Mouse (Mus musculus): ENCODE results near the gene Slc9a9. TPM values are rescaled to one million over a fixed set of nuclear protein-coding genes. Genes with fewer than 3 reads are reported as not detected.
A peak's percentile ranks its signal among the peaks of the same experiment; 100 is the strongest.

Gene Slc9a9
- polyA plus RNA-seq, 1 experiment from 2014 or later, result 6.6 TPM

GRCm38 (mm10) chr9:94840972-94841371 lies 171.3 kb downstream of the Slc9a9 start:
- Histone ChIP-seq H3K27ac (ENCODE audit: low read length) (no peak overlapping the region), H3K9ac (ENCODE audit: low read depth, low read length) (no peak overlapping the region), H3K9me3 (replicated peaks; ENCODE audit: control insufficient read depth, low read length, poor library complexity, severe bottlenecking) (no peaks in the 10 kb centered on the region), H3K36me3 (ENCODE audit: control insufficient read depth, insufficient read depth, low read length) (no peaks in the 10 kb centered on the region), H3K27me3 (ENCODE audit: control insufficient read depth, insufficient read depth, low read depth, low read length) (no peaks in the 10 kb centered on the region), H3K4me3 (ENCODE audit: low read depth, low read length) (no peak overlapping the region), H3K4me2 (ENCODE audit: low read length) (no peak overlapping the region), H3K4me1 (ENCODE audit: control insufficient read depth, insufficient read depth, low read length) (peaks cover 22% of the 10 kb centered on the region)
- 85% methylated on average over 4 of the region's 4 CpGs for WGBS
- ATAC-seq, result no peak

GRCm38 (mm10) chr9:94844176-94844575 lies 174.5 kb downstream of the Slc9a9 start:
- Histone ChIP-seq H3K4me2 (ENCODE audit: low read length) (no peak overlapping the region), H3K9me3 (replicated peaks; ENCODE audit: control insufficient read depth, low read length, poor library complexity, severe bottlenecking) (no peaks in the 10 kb centered on the region), H3K27ac (ENCODE audit: low read length) (no peak overlapping the region), H3K4me1 (ENCODE audit: control insufficient read depth, insufficient read depth, low read length) (peaks cover 9% of the 10 kb centered on the region), H3K36me3 (ENCODE audit: control insufficient read depth, insufficient read depth, low read length) (no peaks in the 10 kb centered on the region), H3K4me3 (ENCODE audit: low read depth, low read length) (no peak overlapping the region), H3K27me3 (ENCODE audit: control insufficient read depth, insufficient read depth, low read depth, low read length) (no peaks in the 10 kb centered on the region), H3K9ac (ENCODE audit: low read depth, low read length) (no peak overlapping the region)
- no peak for ATAC-seq
- WGBS, result 90% methylated on average over 3 of the region's 3 CpGs

- no peaks in the 10 kb centered on the region for H3K4me1 ChIP-seq (ENCODE audit: control insufficient read depth, insufficient read depth, low read length)
- no peak overlapping the region for H3K4me2 ChIP-seq (ENCODE audit: low read length)
- H3K4me3 ChIP-seq (ENCODE audit: low read depth, low read length), result no peak overlapping the region
- no peak overlapping the region for H3K9ac ChIP-seq (ENCODE audit: low read depth, low read length)
- 97% methylated on average over 6 of the region's 6 CpGs for WGBS
- H3K9me3 ChIP-seq (replicated peaks; ENCODE audit: control insufficient read depth, low read length, poor library complexity, severe bottlenecking), result no peaks in the 10 kb centered on the region
- H3K36me3 ChIP-seq (ENCODE audit: control insufficient read depth, insufficient read depth, low read length), result no peaks in the 10 kb centered on the region
- no peak overlapping the region for H3K27ac ChIP-seq (ENCODE audit: low read length)
- H3K27me3 ChIP-seq (ENCODE audit: control insufficient read depth, insufficient read depth, low read depth, low read length), result no peaks in the 10 kb centered on the region
- ATAC-seq, result no peak
These were observed 177.9 kb downstream of the Slc9a9 start for GRCm38 (mm10) chr9:94847624-94848023.

- no peaks in the 10 kb centered on the region for H3K9me3 ChIP-seq (replicated peaks; ENCODE audit: control insufficient read depth, low read length, poor library complexity, severe bottlenecking)
- H3K9ac ChIP-seq (ENCODE audit: low read depth, low read length), result no peak overlapping the region
- no peak for ATAC-seq
- H3K27me3 ChIP-seq (ENCODE audit: control insufficient read depth, insufficient read depth, low read depth, low read length), result no peaks in the 10 kb centered on the region
- H3K27ac ChIP-seq (ENCODE audit: low read length), result no peak overlapping the region
- 80% methylated on average over 3 of the region's 3 CpGs for WGBS
- no peaks in the 10 kb centered on the region for H3K36me3 ChIP-seq (ENCODE audit: control insufficient read depth, insufficient read depth, low read length)
- H3K4me1 ChIP-seq (ENCODE audit: control insufficient read depth, insufficient read depth, low read length), result peaks cover 7% of the 10 kb centered on the region; the same call in 1 of the 2 replicates
- no peak overlapping the region for H3K4me2 ChIP-seq (ENCODE audit: low read length)
- H3K4me3 ChIP-seq (ENCODE audit: low read depth, low read length), result no peak overlapping the region
These were observed 181.8 kb downstream of the Slc9a9 start for GRCm38 (mm10) chr9:94851550-94851949.

- Histone ChIP-seq H3K4me3 (ENCODE audit: low read depth, low read length) (no peak overlapping the region), H3K27ac (ENCODE audit: low read length) (peak overlapping the region; percentile 42; the same call in 1 of the 2 replicates), H3K36me3 (ENCODE audit: control insufficient read depth, insufficient read depth, low read length) (no peaks in the 10 kb centered on the region), H3K9ac (ENCODE audit: low read depth, low read length) (no peak overlapping the region), H3K9me3 (replicated peaks; ENCODE audit: control insufficient read depth, low read length, poor library complexity, severe bottlenecking) (no peaks in the 10 kb centered on the region), H3K27me3 (ENCODE audit: control insufficient read depth, insufficient read depth, low read depth, low read length) (no peaks in the 10 kb centered on the region), H3K4me1 (ENCODE audit: control insufficient read depth, insufficient read depth, low read length) (peaks cover 7% of the 10 kb centered on the region; the same call in 1 of the 2 replicates), H3K4me2 (ENCODE audit: low read length) (no peak overlapping the region)
- WGBS, result 53% methylated on average over 3 of the region's 3 CpGs
- 0 out of 2 replicates have a peak, but pooled peaks have one; percentile 36 for ATAC-seq
These were observed 186.4 kb downstream of the Slc9a9 start for GRCm38 (mm10) chr9:94856093-94856492.

GRCm38 (mm10) chr9:94868557-94868956 lies 198.8 kb downstream of the Slc9a9 start:
- H3K4me1 ChIP-seq (ENCODE audit: control insufficient read depth, insufficient read depth, low read length), result no peaks in the 10 kb centered on the region
- H3K9me3 ChIP-seq (replicated peaks; ENCODE audit: control insufficient read depth, low read length, poor library complexity, severe bottlenecking), result no peaks in the 10 kb centered on the region
- no peak overlapping the region for H3K4me2 ChIP-seq (ENCODE audit: low read length)
- no peaks in the 10 kb centered on the region for H3K27me3 ChIP-seq (ENCODE audit: control insufficient read depth, insufficient read depth, low read depth, low read length)
- ATAC-seq, result no peak
- H3K27ac ChIP-seq (ENCODE audit: low read length), result no peak overlapping the region
- H3K4me3 ChIP-seq (ENCODE audit: low read depth, low read length), result no peak overlapping the region
- no peaks in the 10 kb centered on the region for H3K36me3 ChIP-seq (ENCODE audit: control insufficient read depth, insufficient read depth, low read length)
- H3K9ac ChIP-seq (ENCODE audit: low read depth, low read length), result no peak overlapping the region
- WGBS, result 82% methylated on average over 1 of the region's 1 CpGs

GRCm38 (mm10) chr9:94869023-94869799 lies 199.5 kb downstream of the Slc9a9 start:
- ATAC-seq, result no peak
- H3K9ac ChIP-seq (ENCODE audit: low read depth, low read length), result no peak overlapping the region
- 72% methylated on average over 4 of the region's 4 CpGs for WGBS

GRCm38 (mm10) chr9:94882517-94882916 lies 212.8 kb downstream of the Slc9a9 start:
- no peak for ATAC-seq
- Histone ChIP-seq H3K27me3 (ENCODE audit: control insufficient read depth, insufficient read depth, low read depth, low read length) (no peaks in the 10 kb centered on the region), H3K4me2 (ENCODE audit: low read length) (no peak overlapping the region), H3K36me3 (ENCODE audit: control insufficient read depth, insufficient read depth, low read length) (no peaks in the 10 kb centered on the region), H3K9ac (ENCODE audit: low read depth, low read length) (no peak overlapping the region), H3K4me3 (ENCODE audit: low read depth, low read length) (no peak overlapping the region), H3K9me3 (replicated peaks; ENCODE audit: control insufficient read depth, low read length, poor library complexity, severe bottlenecking) (no peaks in the 10 kb centered on the region), H3K27ac (ENCODE audit: low read length) (no peak overlapping the region), H3K4me1 (ENCODE audit: control insufficient read depth, insufficient read depth, low read length) (no peaks in the 10 kb centered on the region)
- WGBS, result 98% methylated on average over 3 of the region's 3 CpGs

More at GRCm38 (mm10) chr9:94869023-94869799, 199.5 kb downstream of the Slc9a9 start:
- Histone ChIP-seq H3K4me2 (ENCODE audit: low read length) (no peak overlapping the region), H3K9me3 (replicated peaks; ENCODE audit: control insufficient read depth, low read length, poor library complexity, severe bottlenecking) (no peaks in the 10 kb centered on the region), H3K27me3 (ENCODE audit: control insufficient read depth, insufficient read depth, low read depth, low read length) (no peaks in the 10 kb centered on the region), H3K4me3 (ENCODE audit: low read depth, low read length) (no peak overlapping the region), H3K27ac (ENCODE audit: low read length) (no peak overlapping the region), H3K4me1 (ENCODE audit: control insufficient read depth, insufficient read depth, low read length) (no peaks in the 10 kb centered on the region), H3K36me3 (ENCODE audit: control insufficient read depth, insufficient read depth, low read length) (no peaks in the 10 kb centered on the region)

- Histone ChIP-seq H3K4me2 (ENCODE audit: low read length) (no peak overlapping the region), H3K4me3 (ENCODE audit: low read depth, low read length) (no peak overlapping the region), H3K36me3 (ENCODE audit: control insufficient read depth, insufficient read depth, low read length) (no peaks in the 10 kb centered on the region), H3K9ac (ENCODE audit: low read depth, low read length) (no peak overlapping the region), H3K27ac (ENCODE audit: low read length) (no peak overlapping the region), H3K4me1 (ENCODE audit: control insufficient read depth, insufficient read depth, low read length) (no peaks in the 10 kb centered on the region), H3K9me3 (replicated peaks; ENCODE audit: control insufficient read depth, low read length, poor library complexity, severe bottlenecking) (no peaks in the 10 kb centered on the region), H3K27me3 (ENCODE audit: control insufficient read depth, insufficient read depth, low read depth, low read length) (no peaks in the 10 kb centered on the region)
- 87% methylated on average over 5 of the region's 5 CpGs for WGBS
- no peak for ATAC-seq
These were observed 213.7 kb downstream of the Slc9a9 start for GRCm38 (mm10) chr9:94883435-94883834.

All from midbrain, embryonic 16.5 days (tissue).